In genomic region chr12:70232020-70232544, GRCm38 (mm10) we compare ENCODE assay signal across 11 mouse cellular contexts. TPM values are rescaled to one million over a fixed set of nuclear protein-coding genes. Genes with fewer than 3 reads are reported as not detected.
A peak's percentile ranks its signal among the peaks of the same experiment; 100 is the strongest.
DNase-seq lines count a peak whose midpoint lies in the region; ATAC-seq and TF ChIP-seq lines count a peak whose summit lies in the region.
"Had no signal": no experiment of that assay in that cellular context is flagged by ENCODE, and none has a peak within 500 bp of the region (broad histone marks: within the 10 kb centered on the region; RNA-seq: fewer than 3 reads in every experiment).

No protein-coding gene starts in this region.

- peak overlapping the region; percentile 91 for H3K27ac ChIP-seq in lung, embryonic 16.5 days (ENCODE audit: low read length)
- peak overlapping the region; percentile 95 for H3K27ac ChIP-seq in MEL (ENCODE audit: control insufficient read depth, low read depth, low read length)
- H3K27ac ChIP-seq in bone marrow, adult 2 months (ENCODE audit: control insufficient read depth, insufficient read depth, low read depth, low read length, poor library complexity) = peak overlapping the region; percentile 62
- H3K27ac ChIP-seq in gastrocnemius, adult 2 months = no peak overlapping the region
- H3K27ac ChIP-seq: neural tube, embryonic 12.5 days had no signal

- 34% methylated on average over 5 of the region's 5 CpGs for WGBS in lung, embryonic 16.5 days
- 33% methylated on average over 5 of the region's 5 CpGs for WGBS in lung, adult 2 months
- 8% methylated on average over 5 of the region's 5 CpGs for WGBS in bone marrow, adult 2 months

- peak; percentile 89 to 90 for TF ChIP-seq EP300 in MEL (IDR thresholded peaks at IDR 0.05; ENCODE audit: low read depth in 1 of 2, low read length in 2 of 2)

- ATAC-seq in lung, embryonic 16.5 days (ENCODE audit: low read depth) = no peak
- peak; percentile 64 for ATAC-seq in megakaryocyte-erythroid progenitor cell, adult 5-6 weeks (replicated peaks; ENCODE audit: low FRiP score, low TSS enrichment, poor library complexity, severe bottlenecking)
- ATAC-seq: forebrain, embryonic 16.5 days; Patski had no signal

- no peaks in the 10 kb centered on the region; the same call in 1 of the 2 replicates for H3K79me2 ChIP-seq in MEL (ENCODE audit: control insufficient read depth, insufficient read depth, low read length, poor library complexity)

- TF ChIP-seq RAD21 in MEL (IDR thresholded peaks at IDR 0.05; ENCODE audit: low read depth, low read length) = no peak

- H3K27me3 ChIP-seq in lung, embryonic 16.5 days (ENCODE audit: control insufficient read depth, insufficient read depth, low read depth, low read length) = no peaks in the 10 kb centered on the region
- H3K27me3 ChIP-seq in MEL (ENCODE audit: control insufficient read depth in 1 of 2, insufficient read depth in 2 of 2, low read length in 2 of 2) = no peaks in the 10 kb centered on the region
- H3K27me3 ChIP-seq: neural tube, embryonic 12.5 days had no signal

- H3K9me3 ChIP-seq in lung, embryonic 16.5 days (ENCODE audit: control insufficient read depth, low read length) = no peaks in the 10 kb centered on the region
- H3K9me3 ChIP-seq in MEL (replicated peaks; ENCODE audit: insufficient read depth, low read length) = no peaks in the 10 kb centered on the region
- H3K9me3 ChIP-seq: neural tube, embryonic 12.5 days had no signal

- intact Hi-C loops in gastrocnemius, adult 2 months (cut with DNase I) = loop anchor here (10.0 kb wide), 1 partner anchor 683 kb away; no protein-coding TSS in a partner anchor

- H3K4me1 ChIP-seq in lung, embryonic 16.5 days (replicated peaks; ENCODE audit: control insufficient read depth, insufficient read depth, low read length) = peaks cover 18% of the 10 kb centered on the region
- H3K4me1 ChIP-seq in lung, adult 2 months (ENCODE audit: control insufficient read depth, insufficient read depth, low read length) = peaks cover 2% of the 10 kb centered on the region; the same call in 1 of the 2 replicates
- peaks cover 16 to 40% of the 10 kb centered on the region in 2 experiments for H3K4me1 ChIP-seq in MEL (ENCODE audit: control insufficient read depth in 1 of 2, insufficient read depth in 2 of 2, low read length in 2 of 2)
- H3K4me1 ChIP-seq in bone marrow, adult 2 months (ENCODE audit: control insufficient read depth, insufficient read depth, low read length) = peaks cover 8% of the 10 kb centered on the region; the same call in 1 of the 2 replicates

- TF ChIP-seq CTCF in lung, adult 2 months (IDR thresholded peaks at IDR 0.05; ENCODE audit: insufficient read depth, low read length) = no peak
- no peak for TF ChIP-seq CTCF in MEL (IDR thresholded peaks at IDR 0.05 in 2 of 3, conservative IDR thresholded peaks at IDR 0.05 in 1 of 3; ENCODE audit: control insufficient read depth in 1 of 3, insufficient read depth in 1 of 3, low read depth in 2 of 3, low read length in 3 of 3, poor library complexity in 1 of 3, severe bottlenecking in 1 of 3)
- TF ChIP-seq CTCF in bone marrow, adult 2 months (IDR thresholded peaks at IDR 0.05; ENCODE audit: control insufficient read depth, insufficient read depth, low read length) = no peak
- TF ChIP-seq CTCF in gastrocnemius, adult 2 months (IDR thresholded peaks at IDR 0.05) = no peak

- TF ChIP-seq POLR2A in lung, adult 2 months (IDR thresholded peaks at IDR 0.05; ENCODE audit: borderline replicate concordance, extremely low read depth, low read depth, low read length) = no peak
- peak in 1 of 2 experiments; percentile 72; a peak in 2 of 4 replicates for TF ChIP-seq POLR2A in MEL (IDR thresholded peaks at IDR 0.05; ENCODE audit: control insufficient read depth in 1 of 2, insufficient read depth in 1 of 2, low read depth in 1 of 2, low read length in 2 of 2, poor library complexity in 1 of 2)
- no peak for TF ChIP-seq POLR2A in bone marrow, adult 2 months (IDR thresholded peaks at IDR 0.05; ENCODE audit: borderline replicate concordance, control insufficient read depth, low read depth, low read length)

- H3K4me2 ChIP-seq in lung, embryonic 16.5 days (ENCODE audit: low read depth, low read length) = no peak overlapping the region
- H3K4me2 ChIP-seq: neural tube, embryonic 12.5 days had no signal

- H3K36me3 ChIP-seq in lung, embryonic 16.5 days (ENCODE audit: control insufficient read depth, insufficient read depth, low read length) = no peaks in the 10 kb centered on the region
- H3K36me3 ChIP-seq in MEL (ENCODE audit: control insufficient read depth in 1 of 2, insufficient read depth in 2 of 2, low read length in 2 of 2) = peaks cover 0 to 29% of the 10 kb centered on the region in 2 experiments; a peak in 2 of 4 replicates
- H3K36me3 ChIP-seq: neural tube, embryonic 12.5 days had no signal

- DNase-seq in lung, adult 2 months = no peak
- peak; percentile 92 for DNase-seq in MEL (ENCODE audit: low read depth, low spot score)
- DNase-seq in gastrocnemius, adult 2 months = no peak
- DNase-seq in ovary, postnatal 14 days (ENCODE audit: low spot score) = no peak
- DNase-seq: heart, adult 18-20 months had no signal

- no peak overlapping the region for H3K4me3 ChIP-seq in lung, embryonic 16.5 days (ENCODE audit: low read length)
- no peak overlapping the region for H3K4me3 ChIP-seq in lung, adult 2 months (replicated peaks; ENCODE audit: extremely low read depth, low read depth, low read length)
- peak overlapping the region; percentile 49 to 51 for H3K4me3 ChIP-seq in MEL (ENCODE audit: control insufficient read depth in 1 of 2, insufficient read depth in 1 of 2, low read depth in 2 of 2, low read length in 2 of 2)
- H3K4me3 ChIP-seq in bone marrow, adult 2 months (replicated peaks; ENCODE audit: control insufficient read depth, low read depth, low read length) = no peak overlapping the region
- no peak overlapping the region for H3K4me3 ChIP-seq in gastrocnemius, adult 2 months
- H3K4me3 ChIP-seq: neural tube, embryonic 12.5 days had no signal

- peak overlapping the region; percentile 31; the same call in 1 of the 2 replicates for H3K9ac ChIP-seq in lung, embryonic 16.5 days (ENCODE audit: low read length)
- H3K9ac ChIP-seq in MEL (ENCODE audit: control insufficient read depth, low read depth, low read length, poor library complexity, severe bottlenecking) = peak overlapping the region; percentile 66
- H3K9ac ChIP-seq: neural tube, embryonic 12.5 days had no signal

TF ChIP-seq in MEL, 35 proteins besides CTCF, POLR2A, EP300 and RAD21 (continues in another document):
- TF ChIP-seq SMC3 (IDR thresholded peaks at IDR 0.05; ENCODE audit: low read depth, low read length) (no peak), MYC (IDR thresholded peaks at IDR 0.05; ENCODE audit: low read depth, low read length) (peak; percentile 65; the same call in 1 of the 2 replicates), ZMIZ1 (IDR thresholded peaks at IDR 0.05; ENCODE audit: low read depth, low read length) (peak; percentile 71), MXI1 (IDR thresholded peaks at IDR 0.05; ENCODE audit: low read depth, low read length) (peak; percentile 88), RCOR1 (IDR thresholded peaks at IDR 0.05; ENCODE audit: low read depth, low read length) (peak; percentile 62; the same call in 1 of the 2 replicates), USF1 (IDR thresholded peaks at IDR 0.05; ENCODE audit: low read depth, low read length) (peak; percentile 83), ZC3H11A (IDR thresholded peaks at IDR 0.05; ENCODE audit: low read depth, low read length) (no peak), KAT2A (conservative IDR thresholded peaks at IDR 0.05; ENCODE audit: low read depth, low read length) (peak; percentile 52), SIN3A (IDR thresholded peaks at IDR 0.05; ENCODE audit: low read length) (peak; percentile 95), UBTF (IDR thresholded peaks at IDR 0.05; ENCODE audit: borderline replicate concordance, insufficient read depth, low read depth, low read length) (no peak), NRF1 (IDR thresholded peaks at IDR 0.05; ENCODE audit: insufficient read depth, low read depth, low read length, poor library complexity, severe bottlenecking) (no peak; the same call in 1 of the 2 replicates), CHD2 (IDR thresholded peaks at IDR 0.05; ENCODE audit: low read length) (no peak), GATA1 (IDR thresholded peaks at IDR 0.05; ENCODE audit: low read depth, low read length) (peak; percentile 95), TAL1 (IDR thresholded peaks at IDR 0.05; ENCODE audit: low read length) (peak; percentile 49), MYB (IDR thresholded peaks at IDR 0.05; ENCODE audit: low read depth, low read length) (no peak), E2F4 (IDR thresholded peaks at IDR 0.05; ENCODE audit: borderline replicate concordance, low read depth, low read length) (no peak), MAFK (IDR thresholded peaks at IDR 0.05; ENCODE audit: borderline replicate concordance, low read depth, low read length) (no peak), JUND (IDR thresholded peaks at IDR 0.05; ENCODE audit: low read depth, low read length) (no peak), POLR2AphosphoS5 (IDR thresholded peaks at IDR 0.05; ENCODE audit: borderline replicate concordance, low read depth, low read length) (no peak), GABPA (IDR thresholded peaks at IDR 0.05; ENCODE audit: low read depth, low read length) (no peak), ZKSCAN1 (IDR thresholded peaks at IDR 0.05; ENCODE audit: low read depth, low read length) (no peak), TBP (IDR thresholded peaks at IDR 0.05; ENCODE audit: low read depth, low read length) (peak; percentile 86), MAZ (IDR thresholded peaks at IDR 0.05; ENCODE audit: low read depth, low read length) (0 out of 2 replicates have a peak, but pooled peaks have one; percentile 70), ELF1 (IDR thresholded peaks at IDR 0.05; ENCODE audit: low read depth, low read length) (peak; percentile 87), USF2 (IDR thresholded peaks at IDR 0.05; ENCODE audit: borderline replicate concordance in 1 of 2, insufficient read depth in 1 of 2, low read depth in 1 of 2, low read length in 2 of 2) (no peak)

RNA-seq across cellular contexts. Expression of gene Pygl, which starts 0.8 kb away (rescaled TPM):
- 85.1 and 94.2 TPM in 2 replicates for polyA plus RNA-seq in lung, embryonic 16.5 days (2015; fragmentation: Nextera tagmentation; extraction: Ambion mirVana)
- 25.9 and 43.4 TPM in 2 replicates for polyA plus RNA-seq in lung, adult 2 months (2012; rRNA removed)
- total RNA-seq in MEL (2012; rRNA removed) = 13.9 and 17.2 TPM in 2 replicates
- polyA plus RNA-seq in MEL (2012; ENCODE audit: insufficient read depth in 1 of 2, insufficient read length in 2 of 2, low read depth in 1 of 2, low replicate concordance in 2 of 2, missing spikeins in 1 of 2) = 10 to 100 TPM in 1 of 2 experiments, not detected in 1; 26.9 TPM
- 54.4 and 101 TPM in 2 replicates for polyA plus RNA-seq in bone marrow, adult 2 months (2011; ENCODE audit: insufficient read depth, insufficient read length, low replicate concordance, missing spikeins)
- 15.8 and 27.6 TPM in 2 replicates for total RNA-seq in megakaryocyte-erythroid progenitor cell, adult 5-6 weeks (2014; fragmentation: Nextera tagmentation)
- 32.5 and 34.3 TPM in 2 replicates for total RNA-seq in megakaryocyte-erythroid progenitor cell, adult 5-6 weeks (2017)
- total RNA-seq in gastrocnemius, adult 2 months (2021) = 1 to 10 TPM in 1 of 2 experiments, under 1 TPM in 1; 0.97 to 2.0 TPM

Comparison
In these comparisons a context has a peak if more than half of its experiments do, and no peak if none do; other contexts are left out.
1. H3K4me3 ChIP-seq: peak in MEL (2 of 2); none in lung, embryonic 16.5 days (single experiment), lung, adult 2 months (single experiment), bone marrow, adult 2 months (single experiment) and gastrocnemius, adult 2 months (single experiment).